Comparison of ENCODE assay signal across 8 mouse cellular contexts in genomic region chr13:54504611-54505260, GRCm38 (mm10). TPM values are rescaled to one million over a fixed set of nuclear protein-coding genes. Genes with fewer than 3 reads are reported as not detected.
DNase-seq lines count a peak whose midpoint lies in the region; ATAC-seq and TF ChIP-seq lines count a peak whose summit lies in the region.

No protein-coding gene starts in this region.

- H3K4me1 ChIP-seq in spleen, adult 2 months (ENCODE audit: control insufficient read depth, insufficient read depth, insufficient read length) = peaks cover 9% of the 10 kb centered on the region
- no peaks in the 10 kb centered on the region for H3K4me1 ChIP-seq in embryonic facial prominence, embryonic 11.5 days (ENCODE audit: control insufficient read depth, insufficient read depth, low read length)
- peaks cover 8% of the 10 kb centered on the region for H3K4me1 ChIP-seq in neural tube, embryonic 12.5 days

- H3K4me2 ChIP-seq in embryonic facial prominence, embryonic 11.5 days (ENCODE audit: low read depth, low read length) = peak overlapping the region; percentile 81
- H3K4me2 ChIP-seq in neural tube, embryonic 12.5 days (replicated peaks) = peak overlapping the region; percentile 94

- H3K9me3 ChIP-seq in embryonic facial prominence, embryonic 11.5 days (replicated peaks; ENCODE audit: control insufficient read depth, low read length) = no peaks in the 10 kb centered on the region
- no peaks in the 10 kb centered on the region for H3K9me3 ChIP-seq in neural tube, embryonic 12.5 days

- H3K36me3 ChIP-seq in spleen, adult 2 months (ENCODE audit: control insufficient read depth, insufficient read depth, low read length) = no peaks in the 10 kb centered on the region
- no peaks in the 10 kb centered on the region for H3K36me3 ChIP-seq in embryonic facial prominence, embryonic 11.5 days (replicated peaks; ENCODE audit: control insufficient read depth, insufficient read depth, low read depth, low read length)
- H3K36me3 ChIP-seq in neural tube, embryonic 12.5 days = no peaks in the 10 kb centered on the region

- TF ChIP-seq POLR2A in spleen, adult 2 months (IDR thresholded peaks at IDR 0.05; ENCODE audit: low read depth, low read length) = no peak

- no peak for DNase-seq in spleen, adult 2 months (ENCODE audit: low read depth in 1 of 2, low spot score in 2 of 2)
- DNase-seq in spleen, postnatal 10 days (ENCODE audit: low spot score in 2 of 2) = no peak
- peak; percentile 24 for DNase-seq in embryonic facial prominence, embryonic 11.5 days (ENCODE audit: low spot score)
- DNase-seq in kidney, postnatal 4 days = peak; percentile 22 to 23
- no peak for DNase-seq in right cerebral cortex, postnatal 4 days
- DNase-seq in gastrocnemius, adult 18-20 months (ENCODE audit: low spot score) = no peak

- ATAC-seq in embryonic facial prominence, embryonic 11.5 days (replicated peaks; ENCODE audit: insufficient number of reproducible peaks, low FRiP score, low TSS enrichment, low read depth) = no peak
- no peak for ATAC-seq in neural tube, embryonic 12.5 days (ENCODE audit: low FRiP score, low read depth)
- ATAC-seq in erythroid progenitor cell, adult 5-6 weeks (replicated peaks; ENCODE audit: low FRiP score, poor library complexity, severe bottlenecking) = no peak

- no peak for TF ChIP-seq CTCF in spleen, adult 2 months (IDR thresholded peaks at IDR 0.05; ENCODE audit: extremely low read depth, insufficient read depth, insufficient read length, insufficient replicate concordance)

- H3K9ac ChIP-seq in embryonic facial prominence, embryonic 11.5 days (replicated peaks; ENCODE audit: low read length) = peak overlapping the region; percentile 87
- H3K9ac ChIP-seq in neural tube, embryonic 12.5 days = peak overlapping the region; percentile 85

- no peak overlapping the region for H3K27ac ChIP-seq in spleen, adult 2 months (ENCODE audit: insufficient read depth, low read length)
- no peak overlapping the region for H3K27ac ChIP-seq in embryonic facial prominence, embryonic 11.5 days (replicated peaks; ENCODE audit: low read depth, low read length)
- no peak overlapping the region; the same call in 1 of the 2 replicates for H3K27ac ChIP-seq in neural tube, embryonic 12.5 days

- H3K27me3 ChIP-seq in spleen, adult 2 months (ENCODE audit: control insufficient read depth, insufficient read depth, low read length) = no peaks in the 10 kb centered on the region
- no peaks in the 10 kb centered on the region for H3K27me3 ChIP-seq in embryonic facial prominence, embryonic 11.5 days (ENCODE audit: control insufficient read depth, insufficient read depth, low read length)
- H3K27me3 ChIP-seq in neural tube, embryonic 12.5 days (replicated peaks) = no peaks in the 10 kb centered on the region

- H3K4me3 ChIP-seq in spleen, adult 2 months (ENCODE audit: extremely low read depth, insufficient read depth, insufficient read length) = peak overlapping the region; percentile 70; the same call in 1 of the 2 replicates
- peak overlapping the region; percentile 66 for H3K4me3 ChIP-seq in embryonic facial prominence, embryonic 11.5 days (ENCODE audit: low read depth, low read length)
- H3K4me3 ChIP-seq in neural tube, embryonic 12.5 days = peak overlapping the region; percentile 75

- 71% methylated on average over 7 of the region's 7 CpGs for WGBS in spleen, adult 2 months
- WGBS in embryonic facial prominence, embryonic 11.5 days = 31% methylated on average over 7 of the region's 7 CpGs
- 30% methylated on average over 7 of the region's 7 CpGs for WGBS in neural tube, embryonic 12.5 days

RNA-seq across cellular contexts. Expression of gene Simc1, which starts 1.2 kb away (rescaled TPM):
- 6.7 and 7.3 TPM in 2 replicates for polyA plus RNA-seq in spleen, adult 2 months (2012; rRNA removed)
- polyA plus RNA-seq in embryonic facial prominence, embryonic 11.5 days (2014; fragmentation: Nextera tagmentation; extraction: Ambion mirVana) = 22.5 and 23.6 TPM in 2 replicates
- polyA plus RNA-seq in neural tube, embryonic 12.5 days (2016; fragmentation: Nextera tagmentation; extraction: Ambion mirVana) = 18.2 and 20.3 TPM in 2 replicates
- 4.3 and 15.1 TPM in 2 replicates for total RNA-seq in erythroid progenitor cell, adult 5-6 weeks (2015; ENCODE audit: low replicate concordance)
- total RNA-seq in erythroid progenitor cell, adult 5-6 weeks (2017; ENCODE audit: low replicate concordance) = 2.3 and 8.8 TPM in 2 replicates
- 1 to 10 TPM; 2.2 to 2.9 TPM for total RNA-seq in gastrocnemius, adult 18-20 months (2021)

RNA-seq across cellular contexts. Expression of gene Thoc3, which starts 36.1 kb away (rescaled TPM):
- polyA plus RNA-seq in spleen, adult 2 months (2012; rRNA removed) = 21.0 and 38.9 TPM in 2 replicates
- 160 and 161 TPM in 2 replicates for polyA plus RNA-seq in embryonic facial prominence, embryonic 11.5 days (2014; fragmentation: Nextera tagmentation; extraction: Ambion mirVana)
- 119 and 136 TPM in 2 replicates for polyA plus RNA-seq in neural tube, embryonic 12.5 days (2016; fragmentation: Nextera tagmentation; extraction: Ambion mirVana)
- total RNA-seq in erythroid progenitor cell, adult 5-6 weeks (2015; ENCODE audit: low replicate concordance) = 4.2 and 6.8 TPM in 2 replicates
- total RNA-seq in erythroid progenitor cell, adult 5-6 weeks (2017; ENCODE audit: low replicate concordance) = 10.2 and 11.4 TPM in 2 replicates
- total RNA-seq in gastrocnemius, adult 18-20 months (2021) = 10 to 100 TPM; 12.8 to 13.5 TPM

Comparison
In these comparisons a context has a peak if more than half of its experiments do, and no peak if none do; other contexts are left out.
1. DNase-seq: peak in embryonic facial prominence, embryonic 11.5 days (single experiment) and kidney, postnatal 4 days (2 of 2); none in spleen, adult 2 months (0 of 2), spleen, postnatal 10 days (0 of 2), right cerebral cortex, postnatal 4 days (single experiment) and gastrocnemius, adult 18-20 months (single experiment).
2. Peak in every context shown above with its lines, with median percentiles within 50 percentile points of each other: H3K4me3 ChIP-seq.